In the genomic region with DNA sequence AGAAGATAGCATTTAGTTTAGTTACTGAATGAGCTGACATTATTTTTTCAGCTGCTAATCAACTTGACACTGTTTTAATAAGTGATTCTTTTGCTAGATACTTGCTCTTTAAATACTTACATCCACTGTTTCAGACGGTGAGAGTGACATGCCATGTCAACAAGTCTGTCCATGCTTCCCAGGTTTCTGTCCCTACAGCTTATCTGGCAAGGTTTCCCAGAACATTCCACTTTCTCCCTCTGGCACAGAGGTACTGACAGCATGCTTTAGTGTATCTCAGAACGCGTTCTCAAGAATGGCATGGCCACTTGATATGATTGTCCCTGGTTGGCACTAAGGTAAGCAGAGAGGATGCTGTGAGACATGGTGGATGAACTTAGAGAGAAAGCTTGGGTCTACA, we compare ENCODE assay signal across 27 mouse cellular contexts.
DNase-seq lines count a peak whose midpoint lies in the region; ATAC-seq and TF ChIP-seq lines count a peak whose summit lies in the region.
"Had no signal": no experiment of that assay in that cellular context is flagged by ENCODE, and none has a peak within 500 bp of the region (broad histone marks: within the 10 kb centered on the region; RNA-seq: fewer than 3 reads in every experiment).

No protein-coding gene starts in this region.

- H3K4me2 ChIP-seq in heart, embryonic 11.5 days: no peak overlapping the region
- H3K4me2 ChIP-seq in heart, embryonic 15.5 days: no peak overlapping the region
- H3K4me2 ChIP-seq: forebrain, embryonic 13.5 days; hindbrain, embryonic 13.5 days; intestine, embryonic 15.5 days; kidney, embryonic 15.5 days had no signal

- no peak for TF ChIP-seq CTCF in heart, adult 2 months (IDR thresholded peaks at IDR 0.05)

- no peak overlapping the region for H3K27ac ChIP-seq in heart, embryonic 11.5 days (ENCODE audit: low read depth, low read length)
- H3K27ac ChIP-seq in heart, adult 2 months: no peak overlapping the region
- H3K27ac ChIP-seq in heart, embryonic 15.5 days: no peak overlapping the region
- H3K27ac ChIP-seq: forebrain, embryonic 10.5 days; forebrain, embryonic 13.5 days; hindbrain, embryonic 10.5 days; hindbrain, embryonic 13.5 days; intestine, embryonic 15.5 days; kidney, embryonic 15.5 days had no signal

- no peaks in the 10 kb centered on the region for H3K36me3 ChIP-seq in heart, embryonic 11.5 days (ENCODE audit: control insufficient read depth, insufficient read depth, low read length)
- no peaks in the 10 kb centered on the region for H3K36me3 ChIP-seq in heart, adult 2 months (ENCODE audit: control insufficient read depth, insufficient read depth, low read length)
- H3K36me3 ChIP-seq in heart, embryonic 15.5 days: no peaks in the 10 kb centered on the region
- H3K36me3 ChIP-seq: forebrain, embryonic 10.5 days; G1E; hindbrain, embryonic 10.5 days; hindbrain, embryonic 13.5 days; intestine, embryonic 15.5 days; kidney, embryonic 15.5 days had no signal

- 19% methylated on average over 3 of the region's 3 CpGs for WGBS in heart, embryonic 11.5 days (ENCODE audit: insufficient replicate concordance)
- 23% methylated on average over 3 of the region's 3 CpGs for WGBS in heart, adult 2 months
- 17% methylated on average over 3 of the region's 3 CpGs for WGBS in heart, embryonic 15.5 days

- no peaks in the 10 kb centered on the region for H3K79me2 ChIP-seq in heart, adult 2 months (replicated peaks; ENCODE audit: control insufficient read depth, insufficient read depth, low read length)

- no peaks in the 10 kb centered on the region for H3K4me1 ChIP-seq in heart, embryonic 11.5 days (ENCODE audit: control insufficient read depth, insufficient read depth, low read length)
- H3K4me1 ChIP-seq in heart, adult 2 months (ENCODE audit: control insufficient read depth, insufficient read depth, low read length): no peaks in the 10 kb centered on the region
- H3K4me1 ChIP-seq in heart, embryonic 15.5 days (replicated peaks): no peaks in the 10 kb centered on the region
- H3K4me1 ChIP-seq: forebrain, embryonic 10.5 days; forebrain, embryonic 13.5 days; hindbrain, embryonic 10.5 days; hindbrain, embryonic 13.5 days; intestine, embryonic 15.5 days; kidney, embryonic 15.5 days had no signal

- DNase-seq in heart, adult 2 months: no peak
- DNase-seq in heart, adult 11 months: no peak
- peak; percentile 2 for DNase-seq in heart, postnatal 10 days
- DNase-seq in heart, postnatal 25 days (ENCODE audit: low spot score): no peak
- DNase-seq: adrenal gland, postnatal 10 days; adrenal gland, postnatal 36 days; B cell, adult 2 months; cerebellum, adult 18-20 months; cerebellum, adult 9-10 months; cerebellum, postnatal 14 days; gastrocnemius, postnatal 10 days; gastrocnemius, postnatal 36 days; kidney, adult 11 months; kidney, adult 8-10 months had no signal

- no peak overlapping the region for H3K4me3 ChIP-seq in heart, embryonic 11.5 days (ENCODE audit: low read depth, low read length)
- no peak overlapping the region for H3K4me3 ChIP-seq in heart, adult 2 months
- H3K4me3 ChIP-seq in heart, embryonic 15.5 days: no peak overlapping the region
- H3K4me3 ChIP-seq: forebrain, embryonic 10.5 days; forebrain, embryonic 13.5 days; hindbrain, embryonic 10.5 days; hindbrain, embryonic 13.5 days; intestine, embryonic 15.5 days; kidney, embryonic 15.5 days had no signal

- peak; percentile 72 for ATAC-seq in heart, embryonic 11.5 days (replicated peaks; ENCODE audit: insufficient number of reproducible peaks, low FRiP score, low TSS enrichment)
- ATAC-seq in heart, embryonic 15.5 days (replicated peaks; ENCODE audit: insufficient number of reproducible peaks, insufficient read depth, low FRiP score, low read depth): peak; percentile 83
- ATAC-seq: forebrain, embryonic 13.5 days; forebrain, embryonic 16.5 days; hindbrain, embryonic 16.5 days; intestine, embryonic 15.5 days; Patski had no signal

- H3K27me3 ChIP-seq in heart, embryonic 11.5 days (ENCODE audit: control insufficient read depth, insufficient read depth, low read length): peaks cover 5% of the 10 kb centered on the region; the same call in 1 of the 2 replicates
- H3K27me3 ChIP-seq in heart, adult 2 months (ENCODE audit: control insufficient read depth, insufficient read depth, low read length): no peaks in the 10 kb centered on the region
- H3K27me3 ChIP-seq in heart, embryonic 15.5 days: peaks cover 25% of the 10 kb centered on the region
- H3K27me3 ChIP-seq: CH12.LX; forebrain, embryonic 13.5 days; hindbrain, embryonic 13.5 days; intestine, embryonic 15.5 days; kidney, embryonic 15.5 days; Patski had no signal

- TF ChIP-seq POLR2A in heart, adult 2 months (IDR thresholded peaks at IDR 0.05; ENCODE audit: insufficient read depth, low read depth, low read length): no peak

- TF ChIP-seq EP300 in heart, adult 2 months (IDR thresholded peaks at IDR 0.05; ENCODE audit: insufficient read depth, low read depth, low read length): no peak

- no peaks in the 10 kb centered on the region for H3K9me3 ChIP-seq in heart, embryonic 11.5 days (replicated peaks; ENCODE audit: control insufficient read depth, low read length)
- no peaks in the 10 kb centered on the region for H3K9me3 ChIP-seq in heart, embryonic 15.5 days (replicated peaks)
- H3K9me3 ChIP-seq: forebrain, embryonic 10.5 days; forebrain, embryonic 13.5 days; G1E; hindbrain, embryonic 10.5 days; hindbrain, embryonic 13.5 days; intestine, embryonic 15.5 days; kidney, embryonic 15.5 days had no signal

- intact Hi-C loops in heart, adult 2 months (cut with DNase I): no loop called here
- intact Hi-C loops in heart, postnatal 10 days (cut with DNase I): no loop called here
- intact Hi-C loops in heart, postnatal 25 days (cut with DNase I): no loop called here

- no peak overlapping the region for H3K9ac ChIP-seq in heart, embryonic 11.5 days (ENCODE audit: low read depth, low read length)
- no peak overlapping the region for H3K9ac ChIP-seq in heart, adult 2 months (ENCODE audit: low read depth, low read length)
- H3K9ac ChIP-seq in heart, embryonic 15.5 days: no peak overlapping the region
- H3K9ac ChIP-seq: forebrain, embryonic 13.5 days; hindbrain, embryonic 13.5 days; intestine, embryonic 15.5 days; kidney, embryonic 15.5 days had no signal

Comparison
In these comparisons a context has a peak if more than half of its experiments do, and no peak if none do; other contexts are left out.
1. DNase-seq: peak in heart, postnatal 10 days (2 of 2); none in heart, adult 2 months (0 of 2), heart, adult 11 months (single experiment) and heart, postnatal 25 days (single experiment).